Mouse (Mus musculus) stomach, postnatal 0 days (tissue): ENCODE data around the gene Kif12.

ENCODE experiments used
- CTCF ChIP-seq: IDR thresholded peaks from 2 replicates; pipeline ENCODE4 v1.5.1; 2016; ENCODE audit warnings: antibody characterized with exemption, low read depth, mild to moderate bottlenecking, moderate library complexity
- EP300 ChIP-seq: optimal IDR thresholded peaks from 2 replicates; pipeline ENCODE3; 2016; ENCODE audit warnings: antibody characterized with exemption

- TF ChIP-seq CTCF = peak; percentile 96
- TF ChIP-seq EP300 = no peak
Observed at GRCm38 (mm10) chr4:63215185-63215992, 43.5 kb upstream of the Kif12 start.
